Mouse (Mus musculus) liver, embryonic 16.5 days (tissue): ENCODE results near the gene Artn. TPM values are rescaled to one million over a fixed set of nuclear protein-coding genes. Genes with fewer than 3 reads are reported as not detected.

Experiments used
- ATAC-seq: fragments of 200-750 bp; cut with Nextera tagmentation; 2 replicates; pipeline ENCODE4 v1.8.0; 2017; ENCODE audit warnings: low read depth, mild to moderate bottlenecking, moderate number of reproducible peaks, moderate library complexity
- H3K27ac ChIP-seq: fragments of 300-500 bp; sonication (generic); 2 replicates; pipeline ENCODE4 v1.5.1; 2014; ENCODE audit warnings: mild to moderate bottlenecking, low read length
- H3K27me3 ChIP-seq: fragments of 300-500 bp; sonication (generic); 2 replicates; pipeline ENCODE4 v1.6.1; 2014; ENCODE audit warnings: low read depth, low read length, mixed read lengths; ENCODE audit not compliant: control insufficient read depth, insufficient read depth
- H3K36me3 ChIP-seq: fragments of 300-500 bp; sonication (generic); 2 replicates; pipeline ENCODE4 v1.6.1; 2014; ENCODE audit warnings: mild to moderate bottlenecking; ENCODE audit not compliant: control insufficient read depth, insufficient read depth
- H3K4me1 ChIP-seq: fragments of 300-500 bp; sonication (generic); 2 replicates; pipeline ENCODE4 v1.6.1; 2014; ENCODE audit warnings: low read depth, low read length, mixed read lengths; ENCODE audit not compliant: control insufficient read depth
- H3K4me2 ChIP-seq: fragments of 300-500 bp; sonication (generic); 2 replicates; pipeline ENCODE4 v1.6.1; 2014; ENCODE audit warnings: low read depth, low read length, mixed read lengths
- H3K4me3 ChIP-seq: fragments of 300-500 bp; sonication (generic); 2 replicates; pipeline ENCODE4 v1.5.1; 2014; ENCODE audit warnings: low read depth, mild to moderate bottlenecking, low read length
- H3K9ac ChIP-seq: fragments of 300-500 bp; sonication (generic); 2 replicates; pipeline ENCODE4 v1.6.1; 2014; ENCODE audit warnings: low read depth, low read length
- H3K9me3 ChIP-seq: fragments of 300-500 bp; sonication (generic); replicated peaks from 2 replicates; pipeline ENCODE4 v1.6.1; 2016; ENCODE audit warnings: low read length; ENCODE audit not compliant: control insufficient read depth
- WGBS: fragments of 180-500 bp; shearing (Covaris S2); extraction: QIAGEN DNeasy Blood & Tissue Kit; methylation state at CpG from one replicate; pipeline ENCODE4 v1.1.7; 2014; ENCODE audit not compliant: insufficient replicate concordance; 5-methylcytosine and 5-hydroxymethylcytosine counted together
- polyA plus RNA-seq: library from polyadenylated mRNA; unstranded; fragments of >200 nt; fragmentation: Nextera tagmentation; extraction: Ambion mirVana; gene quantifications from 2 replicates; pipeline ENCODE4 v1.2.1, GENCODE M21; 2015

Artn gene
- polyA plus RNA-seq, 1 experiment from 2014 or later, result 2.2 TPM

GRCm38 (mm10) chr4:117926545-117927482 lies 2.7 kb downstream of the Artn start:
- peak overlapping the region; percentile 64 for H3K4me2 ChIP-seq
- no peaks in the 10 kb centered on the region for H3K9me3 ChIP-seq
- H3K36me3 ChIP-seq, result no peaks in the 10 kb centered on the region
- no peak for ATAC-seq
- H3K27me3 ChIP-seq, result peaks cover 79% of the 10 kb centered on the region
- H3K9ac ChIP-seq, result 0 out of 2 replicates have a peak overlapping the region, but pooled peaks have one; percentile 6
- H3K27ac ChIP-seq, result no peak overlapping the region
- H3K4me3 ChIP-seq, result peak overlapping the region; percentile 53
- peaks cover 35% of the 10 kb centered on the region for H3K4me1 ChIP-seq
- WGBS, result 2% methylated on average over 71 of the region's 71 CpGs

- WGBS, result 41% methylated on average over 5 of the region's 6 CpGs
- Histone ChIP-seq H3K9ac (no peak overlapping the region), H3K4me3 (no peak overlapping the region), H3K4me2 (no peak overlapping the region), H3K4me1 (peaks cover 34% of the 10 kb centered on the region), H3K9me3 (no peaks in the 10 kb centered on the region), H3K27me3 (peaks cover 73% of the 10 kb centered on the region), H3K27ac (no peak overlapping the region), H3K36me3 (no peaks in the 10 kb centered on the region)
- no peak for ATAC-seq
Observed at GRCm38 (mm10) chr4:117924916-117925315, 4.6 kb downstream of the Artn start.

- H3K27me3 ChIP-seq, result peaks cover 60% of the 10 kb centered on the region
- 67% methylated on average over 2 of the region's 2 CpGs for WGBS
- ATAC-seq, result no peak
Observed at GRCm38 (mm10) chr4:117923450-117923849, 6.1 kb downstream of the Artn start.

GRCm38 (mm10) chr4:117921358-117921757 lies 8.2 kb downstream of the Artn start:
- Histone ChIP-seq H3K36me3 (no peaks in the 10 kb centered on the region), H3K4me3 (no peak overlapping the region), H3K9ac (no peak overlapping the region), H3K4me1 (peaks cover 11% of the 10 kb centered on the region), H3K27ac (no peak overlapping the region), H3K27me3 (peaks cover 39% of the 10 kb centered on the region), H3K9me3 (no peaks in the 10 kb centered on the region), H3K4me2 (no peak overlapping the region)
- ATAC-seq, result no peak
- 67% methylated on average over 2 of the region's 2 CpGs for WGBS

More at GRCm38 (mm10) chr4:117923450-117923849, 6.1 kb downstream of the Artn start:
- Histone ChIP-seq H3K9ac (no peak overlapping the region), H3K9me3 (no peaks in the 10 kb centered on the region), H3K4me1 (peaks cover 20% of the 10 kb centered on the region), H3K36me3 (no peaks in the 10 kb centered on the region), H3K27ac (no peak overlapping the region), H3K4me3 (no peak overlapping the region), H3K4me2 (no peak overlapping the region)

- 40% methylated on average over 5 of the region's 5 CpGs for WGBS
- Histone ChIP-seq H3K27me3 (peaks cover 15% of the 10 kb centered on the region), H3K4me2 (no peak overlapping the region), H3K4me3 (no peak overlapping the region), H3K9ac (no peak overlapping the region), H3K4me1 (peaks cover 22% of the 10 kb centered on the region), H3K36me3 (no peaks in the 10 kb centered on the region), H3K27ac (no peak overlapping the region), H3K9me3 (no peaks in the 10 kb centered on the region)
- no peak for ATAC-seq
Observed at GRCm38 (mm10) chr4:117918762-117919161, 10.8 kb downstream of the Artn start.

GRCm38 (mm10) chr4:117918261-117918660 lies 11.3 kb downstream of the Artn start:
- H3K4me3 ChIP-seq, result no peak overlapping the region
- H3K9me3 ChIP-seq, result no peaks in the 10 kb centered on the region
- H3K27me3 ChIP-seq, result peaks cover 10% of the 10 kb centered on the region
- no peak overlapping the region for H3K27ac ChIP-seq
- H3K36me3 ChIP-seq, result no peaks in the 10 kb centered on the region
- H3K4me1 ChIP-seq, result peaks cover 27% of the 10 kb centered on the region
- ATAC-seq, result no peak
- H3K9ac ChIP-seq, result no peak overlapping the region
- WGBS, result 56% methylated on average over 3 of the region's 3 CpGs
- H3K4me2 ChIP-seq, result no peak overlapping the region

GRCm38 (mm10) chr4:117917847-117918246 lies 11.7 kb downstream of the Artn start:
- no peak for ATAC-seq

GRCm38 (mm10) chr4:117917402-117917801 lies 12.2 kb downstream of the Artn start:
- Histone ChIP-seq H3K36me3 (no peaks in the 10 kb centered on the region), H3K27me3 (peaks cover 4% of the 10 kb centered on the region; the same call in 1 of the 2 replicates), H3K4me2 (no peak overlapping the region), H3K4me1 (peaks cover 28% of the 10 kb centered on the region), H3K9ac (no peak overlapping the region), H3K9me3 (no peaks in the 10 kb centered on the region), H3K4me3 (no peak overlapping the region), H3K27ac (no peak overlapping the region)
- WGBS, result 58% methylated on average over 4 of the region's 4 CpGs
- no peak for ATAC-seq

More at GRCm38 (mm10) chr4:117917847-117918246, 11.7 kb downstream of the Artn start:
- Histone ChIP-seq H3K27me3 (peaks cover 6% of the 10 kb centered on the region), H3K9me3 (no peaks in the 10 kb centered on the region), H3K4me2 (no peak overlapping the region), H3K9ac (no peak overlapping the region), H3K4me3 (no peak overlapping the region), H3K36me3 (no peaks in the 10 kb centered on the region), H3K27ac (no peak overlapping the region), H3K4me1 (peaks cover 28% of the 10 kb centered on the region)
- 79% methylated on average over 4 of the region's 4 CpGs for WGBS

GRCm38 (mm10) chr4:117916386-117916785 lies 13.2 kb downstream of the Artn start:
- Histone ChIP-seq H3K4me3 (no peak overlapping the region), H3K27ac (no peak overlapping the region), H3K27me3 (no peaks in the 10 kb centered on the region), H3K9me3 (no peaks in the 10 kb centered on the region), H3K4me1 (peaks cover 28% of the 10 kb centered on the region), H3K4me2 (peak overlapping the region; percentile 94), H3K36me3 (peaks cover 4% of the 10 kb centered on the region), H3K9ac (no peak overlapping the region)
- WGBS, result 35% methylated on average over 5 of the region's 5 CpGs
- ATAC-seq, result no peak
